ENCODE assay signal across 15 mouse cellular contexts in the genomic region with DNA sequence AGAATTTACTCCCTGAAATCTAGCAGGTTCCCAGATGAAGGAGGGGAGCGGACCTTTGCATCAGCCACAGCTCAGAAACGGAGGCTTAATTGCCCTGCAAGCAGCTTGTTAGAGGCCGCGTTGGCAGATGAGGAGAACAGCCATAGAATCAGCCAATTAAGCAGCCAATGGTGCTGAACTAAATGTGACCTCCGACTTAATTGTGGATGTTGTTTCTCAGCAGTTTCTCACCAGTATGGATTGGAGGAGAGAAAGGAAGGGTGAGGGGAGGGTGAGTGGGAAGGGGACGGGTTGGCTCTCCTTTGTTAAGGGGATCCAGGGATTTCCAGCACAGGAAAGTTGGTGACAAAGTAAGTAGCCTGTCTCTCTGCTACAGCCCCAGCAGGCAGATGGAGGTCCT.
DNase-seq lines count a peak whose midpoint lies in the region; ATAC-seq lines count a peak whose summit lies in the region.
"Had no signal": no experiment of that assay in that cellular context is flagged by ENCODE, and none has a peak within 500 bp of the region (broad histone marks: within the 10 kb centered on the region; RNA-seq: fewer than 3 reads in every experiment).

No protein-coding gene starts in this region.

- peak; percentile 34 for DNase-seq in R1 (ENCODE audit: low read depth, low spot score)
- no peak for DNase-seq in cerebellum, adult 11 months
- DNase-seq in lung, postnatal 36 days, result no peak
- DNase-seq in lung, postnatal 14 days, result no peak
- DNase-seq: cerebellum, adult 2 months; heart, postnatal 14 days; layer of hippocampus, postnatal 36 days had no signal

- no peak overlapping the region for H3K4me3 ChIP-seq in embryonic facial prominence, embryonic 13.5 days
- no peak overlapping the region for H3K4me3 ChIP-seq in hindbrain, embryonic 16.5 days (ENCODE audit: low read length)
- H3K4me3 ChIP-seq in midbrain, embryonic 13.5 days (replicated peaks), result no peak overlapping the region

- H3K4me2 ChIP-seq in embryonic facial prominence, embryonic 13.5 days, result no peak overlapping the region
- no peak overlapping the region for H3K4me2 ChIP-seq in hindbrain, embryonic 16.5 days (ENCODE audit: low read length)
- H3K4me2 ChIP-seq in midbrain, embryonic 13.5 days (replicated peaks), result no peak overlapping the region

- H3K36me3 ChIP-seq in embryonic facial prominence, embryonic 13.5 days, result no peaks in the 10 kb centered on the region
- H3K36me3 ChIP-seq in hindbrain, embryonic 16.5 days (ENCODE audit: control insufficient read depth, insufficient read depth, low read length), result no peaks in the 10 kb centered on the region
- no peaks in the 10 kb centered on the region for H3K36me3 ChIP-seq in midbrain, embryonic 13.5 days

- H3K27me3 ChIP-seq in embryonic facial prominence, embryonic 13.5 days, result no peaks in the 10 kb centered on the region
- no peaks in the 10 kb centered on the region for H3K27me3 ChIP-seq in hindbrain, embryonic 16.5 days (replicated peaks; ENCODE audit: control insufficient read depth, insufficient read depth, low read length)
- H3K27me3 ChIP-seq in midbrain, embryonic 13.5 days, result 0 out of 2 replicates have a peak, but pooled peaks cover 5% of the 10 kb centered on the region
- H3K27me3 ChIP-seq: CH12.LX had no signal

- 18% methylated on average over 6 of the region's 6 CpGs for WGBS in embryonic facial prominence, embryonic 13.5 days
- 21% methylated on average over 6 of the region's 6 CpGs for WGBS in hindbrain, embryonic 16.5 days
- 14% methylated on average over 6 of the region's 6 CpGs for WGBS in midbrain, embryonic 13.5 days

- H3K4me1 ChIP-seq in embryonic facial prominence, embryonic 13.5 days, result peaks cover 19% of the 10 kb centered on the region
- H3K4me1 ChIP-seq in hindbrain, embryonic 16.5 days (ENCODE audit: control insufficient read depth, insufficient read depth, low read depth, low read length), result 0 out of 2 replicates have a peak, but pooled peaks cover 2% of the 10 kb centered on the region
- peaks cover 17% of the 10 kb centered on the region for H3K4me1 ChIP-seq in midbrain, embryonic 13.5 days (replicated peaks)

- no peaks in the 10 kb centered on the region for H3K9me3 ChIP-seq in embryonic facial prominence, embryonic 13.5 days
- no peaks in the 10 kb centered on the region for H3K9me3 ChIP-seq in hindbrain, embryonic 16.5 days (ENCODE audit: control insufficient read depth, low read length)
- no peaks in the 10 kb centered on the region for H3K9me3 ChIP-seq in midbrain, embryonic 13.5 days

- H3K9ac ChIP-seq in embryonic facial prominence, embryonic 13.5 days, result 0 out of 2 replicates have a peak overlapping the region, but pooled peaks have one; percentile 2
- H3K9ac ChIP-seq in hindbrain, embryonic 16.5 days (ENCODE audit: low read depth, low read length), result no peak overlapping the region
- no peak overlapping the region for H3K9ac ChIP-seq in midbrain, embryonic 13.5 days (replicated peaks)

- ATAC-seq in embryonic facial prominence, embryonic 13.5 days (ENCODE audit: insufficient number of reproducible peaks, insufficient read depth, low FRiP score, low TSS enrichment, low read depth), result no peak
- peak; percentile 80 for ATAC-seq in hindbrain, embryonic 16.5 days
- 0 out of 2 replicates have a peak, but pooled peaks have one; percentile 40 for ATAC-seq in midbrain, embryonic 13.5 days
- ATAC-seq in megakaryocyte progenitor cell, adult 5-6 weeks (replicated peaks; ENCODE audit: poor library complexity), result no peak
- ATAC-seq: activated CD4-positive, CD25-positive, alpha-beta regulatory T cell, adult 4 months; lung, postnatal 0 days had no signal

- H3K27ac ChIP-seq in embryonic facial prominence, embryonic 13.5 days, result no peak overlapping the region
- no peak overlapping the region for H3K27ac ChIP-seq in hindbrain, embryonic 16.5 days (ENCODE audit: low read depth, low read length)
- peak overlapping the region; percentile 47 for H3K27ac ChIP-seq in midbrain, embryonic 13.5 days
- H3K27ac ChIP-seq: stomach, postnatal 0 days had no signal

Comparison
In these comparisons a context has a peak if more than half of its experiments do, and no peak if none do; other contexts are left out.
1. ATAC-seq: peak in hindbrain, embryonic 16.5 days (single experiment) and midbrain, embryonic 13.5 days (single experiment); none in embryonic facial prominence, embryonic 13.5 days (single experiment) and megakaryocyte progenitor cell, adult 5-6 weeks (single experiment).